Mouse (Mus musculus): ENCODE measurements around the gene Glis3. TPM values are rescaled to one million over a fixed set of nuclear protein-coding genes. Genes with fewer than 3 reads are reported as not detected.

Glis3 gene
- polyA plus RNA-seq, 1 experiment: 0.02 TPM

GRCm38 (mm10) chr19:28640861-28641381, 39.0 kb downstream of the Glis3 start:
- no peaks in the 10 kb centered on the region for H3K4me1 ChIP-seq (ENCODE audit: control insufficient read depth)
- no peak for TF ChIP-seq TAL1 (IDR thresholded peaks at IDR 0.05; ENCODE audit: low read length)
- TF ChIP-seq GATA1 (IDR thresholded peaks at IDR 0.05; ENCODE audit: low read length): no peak
- no peak overlapping the region for H3K4me3 ChIP-seq (replicated peaks)

GRCm38 (mm10) chr19:28635991-28636553, 43.8 kb downstream of the Glis3 start:
- no peaks in the 10 kb centered on the region for H3K27me3 ChIP-seq (ENCODE audit: control insufficient read depth)
- no peaks in the 10 kb centered on the region for H3K36me3 ChIP-seq (ENCODE audit: control insufficient read depth)
- no peak overlapping the region for H3K4me3 ChIP-seq (replicated peaks)
- TF ChIP-seq GATA1 (IDR thresholded peaks at IDR 0.05; ENCODE audit: low read length): no peak
- no peaks in the 10 kb centered on the region for H3K9me3 ChIP-seq (ENCODE audit: control insufficient read depth, low read length)
- H3K4me1 ChIP-seq (ENCODE audit: control insufficient read depth): no peaks in the 10 kb centered on the region

More at GRCm38 (mm10) chr19:28640861-28641381, 39.0 kb downstream of the Glis3 start:
- no peaks in the 10 kb centered on the region for H3K9me3 ChIP-seq (ENCODE audit: control insufficient read depth, low read length)
- H3K36me3 ChIP-seq (ENCODE audit: control insufficient read depth): no peaks in the 10 kb centered on the region
- H3K27me3 ChIP-seq (ENCODE audit: control insufficient read depth): no peaks in the 10 kb centered on the region

- Histone ChIP-seq H3K4me3 (replicated peaks) (no peak overlapping the region), H3K36me3 (ENCODE audit: control insufficient read depth) (no peaks in the 10 kb centered on the region), H3K9me3 (ENCODE audit: control insufficient read depth, low read length) (no peaks in the 10 kb centered on the region), H3K4me1 (ENCODE audit: control insufficient read depth) (no peaks in the 10 kb centered on the region), H3K27me3 (ENCODE audit: control insufficient read depth) (no peaks in the 10 kb centered on the region)
- TF ChIP-seq TAL1 (IDR thresholded peaks at IDR 0.05; ENCODE audit: low read length): no peak
- no peak for TF ChIP-seq GATA1 (IDR thresholded peaks at IDR 0.05; ENCODE audit: low read length)
Observed at GRCm38 (mm10) chr19:28634986-28635385, 44.9 kb downstream of the Glis3 start.

GRCm38 (mm10) chr19:28628416-28628815, 51.5 kb downstream of the Glis3 start:
- no peaks in the 10 kb centered on the region for H3K36me3 ChIP-seq (ENCODE audit: control insufficient read depth)
- H3K4me3 ChIP-seq (replicated peaks): no peak overlapping the region
- no peaks in the 10 kb centered on the region for H3K4me1 ChIP-seq (ENCODE audit: control insufficient read depth)
- no peaks in the 10 kb centered on the region for H3K27me3 ChIP-seq (ENCODE audit: control insufficient read depth)
- no peak for TF ChIP-seq TAL1 (IDR thresholded peaks at IDR 0.05; ENCODE audit: low read length)
- no peak for TF ChIP-seq GATA1 (IDR thresholded peaks at IDR 0.05; ENCODE audit: low read length)
- H3K9me3 ChIP-seq (ENCODE audit: control insufficient read depth, low read length): no peaks in the 10 kb centered on the region

GRCm38 (mm10) chr19:28626189-28626588, 53.7 kb downstream of the Glis3 start:
- Histone ChIP-seq H3K27me3 (ENCODE audit: control insufficient read depth) (no peaks in the 10 kb centered on the region), H3K4me3 (replicated peaks) (no peak overlapping the region), H3K9me3 (ENCODE audit: control insufficient read depth, low read length) (no peaks in the 10 kb centered on the region), H3K4me1 (ENCODE audit: control insufficient read depth) (no peaks in the 10 kb centered on the region), H3K36me3 (ENCODE audit: control insufficient read depth) (no peaks in the 10 kb centered on the region)
- TF ChIP-seq GATA1 (IDR thresholded peaks at IDR 0.05; ENCODE audit: low read length): no peak
- TF ChIP-seq TAL1 (IDR thresholded peaks at IDR 0.05; ENCODE audit: low read length): no peak

GRCm38 (mm10) chr19:28624571-28624970, 55.3 kb downstream of the Glis3 start:
- Histone ChIP-seq H3K9me3 (ENCODE audit: control insufficient read depth, low read length) (no peaks in the 10 kb centered on the region), H3K4me3 (replicated peaks) (no peak overlapping the region), H3K27me3 (ENCODE audit: control insufficient read depth) (no peaks in the 10 kb centered on the region), H3K4me1 (ENCODE audit: control insufficient read depth) (no peaks in the 10 kb centered on the region), H3K36me3 (ENCODE audit: control insufficient read depth) (no peaks in the 10 kb centered on the region)
- TF ChIP-seq GATA1 (IDR thresholded peaks at IDR 0.05; ENCODE audit: low read length) (no peak), TAL1 (IDR thresholded peaks at IDR 0.05; ENCODE audit: low read length) (no peak)

GRCm38 (mm10) chr19:28623726-28624125, 56.2 kb downstream of the Glis3 start:
- Histone ChIP-seq H3K4me1 (ENCODE audit: control insufficient read depth) (no peaks in the 10 kb centered on the region), H3K4me3 (replicated peaks) (no peak overlapping the region), H3K36me3 (ENCODE audit: control insufficient read depth) (no peaks in the 10 kb centered on the region), H3K27me3 (ENCODE audit: control insufficient read depth) (no peaks in the 10 kb centered on the region), H3K9me3 (ENCODE audit: control insufficient read depth, low read length) (no peaks in the 10 kb centered on the region)
- TF ChIP-seq TAL1 (IDR thresholded peaks at IDR 0.05; ENCODE audit: low read length) (no peak), GATA1 (IDR thresholded peaks at IDR 0.05; ENCODE audit: low read length) (no peak)

GRCm38 (mm10) chr19:28621608-28622505, 58.0 kb downstream of the Glis3 start:
- H3K4me1 ChIP-seq (ENCODE audit: control insufficient read depth): no peaks in the 10 kb centered on the region
- H3K36me3 ChIP-seq (ENCODE audit: control insufficient read depth): no peaks in the 10 kb centered on the region
- no peak for TF ChIP-seq GATA1 (IDR thresholded peaks at IDR 0.05; ENCODE audit: low read length)
- no peak for TF ChIP-seq TAL1 (IDR thresholded peaks at IDR 0.05; ENCODE audit: low read length)
- no peaks in the 10 kb centered on the region for H3K9me3 ChIP-seq (ENCODE audit: control insufficient read depth, low read length)
- no peaks in the 10 kb centered on the region for H3K27me3 ChIP-seq (ENCODE audit: control insufficient read depth)
- H3K4me3 ChIP-seq (replicated peaks): no peak overlapping the region

GRCm38 (mm10) chr19:28617736-28618135, 62.1 kb downstream of the Glis3 start:
- Histone ChIP-seq H3K4me3 (replicated peaks) (no peak overlapping the region), H3K9me3 (ENCODE audit: control insufficient read depth, low read length) (no peaks in the 10 kb centered on the region), H3K4me1 (ENCODE audit: control insufficient read depth) (no peaks in the 10 kb centered on the region), H3K36me3 (ENCODE audit: control insufficient read depth) (no peaks in the 10 kb centered on the region), H3K27me3 (ENCODE audit: control insufficient read depth) (no peaks in the 10 kb centered on the region)
- TF ChIP-seq GATA1 (IDR thresholded peaks at IDR 0.05; ENCODE audit: low read length) (no peak), TAL1 (IDR thresholded peaks at IDR 0.05; ENCODE audit: low read length) (no peak)
